ENCODE assay signal across 8 mouse cellular contexts in the genomic region with DNA sequence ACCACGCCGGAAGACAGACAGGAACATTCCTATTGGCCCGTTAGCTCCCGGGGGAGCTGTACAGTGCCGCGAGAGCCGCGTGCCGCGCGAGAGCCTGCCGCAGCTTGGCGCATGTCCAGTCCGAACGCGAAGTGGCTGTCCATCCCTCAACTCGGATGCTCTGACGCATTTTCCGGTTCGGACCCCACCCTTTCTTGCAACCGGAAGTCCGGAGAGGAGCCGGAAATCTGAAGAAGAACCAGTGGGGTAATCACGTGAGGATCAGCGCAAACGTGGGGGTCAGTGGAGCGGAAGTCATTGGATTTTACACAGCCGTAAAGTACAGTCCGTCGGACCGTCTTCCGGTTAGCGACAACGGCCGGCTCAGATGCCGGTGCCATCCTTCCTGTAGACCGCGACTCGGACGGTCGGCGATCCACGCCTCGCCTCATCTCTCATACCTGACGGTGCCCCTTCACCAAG. TPM values are rescaled to one million over a fixed set of nuclear protein-coding genes. Genes with fewer than 3 reads are reported as not detected.
DNase-seq lines count a peak whose midpoint lies in the region; ATAC-seq lines count a peak whose summit lies in the region.

TSS of gene Mcts2 (plus strand) at position 230 of the 462 bp plus-strand sequence.

- DNase-seq in adipocyte (ENCODE audit: low spot score) = peak; percentile 94
- peak; percentile 98 for DNase-seq in cerebellum, postnatal 10 days
- peak; percentile 92 to 93 for DNase-seq in frontal cortex, postnatal 14 days (ENCODE audit: low spot score in 2 of 2)
- peak; percentile 90 to 91 for DNase-seq in layer of hippocampus, postnatal 36 days
- DNase-seq in lung, postnatal 14 days = peak; percentile 92
- peak; percentile 96 to 97 for DNase-seq in right cerebral cortex, postnatal 10 days (ENCODE audit: low spot score in 2 of 2)
- no peak for DNase-seq in thymus, postnatal 10 days (ENCODE audit: low spot score in 2 of 2)

- peak within 1 kb of the TSS; percentile 44 for H3K9ac ChIP-seq in hindbrain, embryonic 12.5 days

- peak; percentile 97 for ATAC-seq in hindbrain, embryonic 12.5 days (ENCODE audit: low FRiP score)

- 52% methylated on average over 45 of the region's 45 CpGs for WGBS in hindbrain, embryonic 12.5 days

- H3K27ac ChIP-seq in hindbrain, embryonic 12.5 days = peak within 1 kb of the TSS; percentile 66

- H3K27me3 ChIP-seq in hindbrain, embryonic 12.5 days = no peaks in the 10 kb centered on the region

- H3K4me3 ChIP-seq in hindbrain, embryonic 12.5 days = peak within 1 kb of the TSS; percentile 39

- 0 out of 2 replicates have a peak, but pooled peaks cover 6% of the 10 kb centered on the region for H3K4me1 ChIP-seq in hindbrain, embryonic 12.5 days

- no peaks in the 10 kb centered on the region for H3K9me3 ChIP-seq in hindbrain, embryonic 12.5 days (replicated peaks)

- H3K36me3 ChIP-seq in hindbrain, embryonic 12.5 days = peaks cover 89% of the 10 kb centered on the region

- H3K4me2 ChIP-seq in hindbrain, embryonic 12.5 days (replicated peaks) = peak within 1 kb of the TSS; percentile 63

RNA-seq across cellular contexts. Expression of gene Mcts2, which starts in this region (rescaled TPM):
- polyA plus RNA-seq in hindbrain, embryonic 12.5 days (2016; fragmentation: Nextera tagmentation; extraction: Ambion mirVana) = 34.9 and 40.5 TPM in 2 replicates
- 10 to 100 TPM; 19.7 to 22.9 TPM for total RNA-seq in layer of hippocampus, postnatal 36 days (2021)

Comparison
In these comparisons a context has a peak if more than half of its experiments do, and no peak if none do; other contexts are left out.
1. DNase-seq: peak in adipocyte (single experiment), cerebellum, postnatal 10 days (2 of 2), frontal cortex, postnatal 14 days (2 of 2), layer of hippocampus, postnatal 36 days (2 of 2), lung, postnatal 14 days (single experiment) and right cerebral cortex, postnatal 10 days (2 of 2); none in thymus, postnatal 10 days (0 of 2).